Mouse (Mus musculus) lung, postnatal 0 days (tissue): ENCODE measurements around the gene Car1. TPM values are rescaled to one million over a fixed set of nuclear protein-coding genes. Genes with fewer than 3 reads are reported as not detected.
"Not testable (repeated sequence)": the region's sequence is repeated elsewhere in the genome, so short reads cannot be mapped to it uniquely, and the experiment has no call there.

Experiments used
- ATAC-seq: fragments of 200-750 bp; cut with Nextera tagmentation; 2 replicates; pipeline ENCODE4 v1.8.0; 2017; ENCODE audit warnings: moderate library complexity
- DNase-seq: peaks from one replicate; pipeline ENCODE4 v3.0.0-alpha.2; 2016; ENCODE audit warnings: low spot score
- H3K27ac ChIP-seq: fragments of 300-500 bp; sonication (generic); 2 replicates; pipeline ENCODE4 v1.5.1; 2014; ENCODE audit warnings: antibody characterized with exemption, mild to moderate bottlenecking, low read length, mixed read lengths
- H3K27me3 ChIP-seq: fragments of 300-500 bp; sonication (generic); replicated peaks from 2 replicates; pipeline ENCODE4 v1.6.1; 2014; ENCODE audit warnings: low read length, mixed read lengths; ENCODE audit not compliant: insufficient read depth
- H3K36me3 ChIP-seq: fragments of 300-500 bp; sonication (generic); 2 replicates; pipeline ENCODE4 v1.6.1; 2014; ENCODE audit warnings: low read length, mixed read lengths; ENCODE audit not compliant: insufficient read depth
- H3K4me1 ChIP-seq: fragments of 300-500 bp; sonication (generic); 2 replicates; pipeline ENCODE4 v1.6.1; 2014; ENCODE audit warnings: antibody characterized with exemption, low read depth, low read length, mixed read lengths; ENCODE audit not compliant: insufficient read depth
- H3K4me2 ChIP-seq: fragments of 300-500 bp; sonication (generic); replicated peaks from 2 replicates; pipeline ENCODE4 v1.6.1; 2014; ENCODE audit warnings: low read depth, mild to moderate bottlenecking, low read length, moderate library complexity, mixed read lengths
- H3K4me3 ChIP-seq: fragments of 300-500 bp; sonication (generic); 2 replicates; pipeline ENCODE4 v1.5.1; 2014; ENCODE audit warnings: low read depth, low read length
- H3K9ac ChIP-seq: fragments of 300-500 bp; sonication (generic); replicated peaks from 2 replicates; pipeline ENCODE4 v1.6.1; 2014; ENCODE audit warnings: low read depth, mild to moderate bottlenecking
- H3K9me3 ChIP-seq: fragments of 300-500 bp; sonication (generic); 2 replicates; pipeline ENCODE4 v1.6.1; 2016; ENCODE audit warnings: low read length, mixed read lengths
- CTCF ChIP-seq: IDR thresholded peaks from 2 replicates; pipeline ENCODE4 v1.5.1; 2016; ENCODE audit warnings: antibody characterized with exemption, mild to moderate bottlenecking
- EP300 ChIP-seq: IDR thresholded peaks from 2 replicates; pipeline ENCODE4 v1.6.1; 2016; ENCODE audit warnings: antibody characterized with exemption, mild to moderate bottlenecking, control low read depth
- WGBS: fragments of 180-500 bp; shearing (Covaris S2); extraction: QIAGEN DNeasy Blood & Tissue Kit; methylation state at CpG from one replicate; pipeline ENCODE4 v1.1.7; 2014; 5-methylcytosine and 5-hydroxymethylcytosine counted together
- polyA plus RNA-seq: library from polyadenylated mRNA; unstranded; fragments of >200 nt; fragmentation: Nextera tagmentation; extraction: Ambion mirVana; gene quantifications from 2 replicates; pipeline ENCODE4 v1.2.1, GENCODE M21; 2015

The Car1 gene
- polyA plus RNA-seq, 1 experiment from 2014 or later: 0.84 TPM

GRCm38 (mm10) chr3:14786551-14787079, 21.6 kb downstream of the Car1 start:
- Histone ChIP-seq H3K4me3 (no peak overlapping the region), H3K27ac (no peak overlapping the region), H3K9ac (no peak overlapping the region), H3K27me3 (no peaks in the 10 kb centered on the region), H3K9me3 (no peaks in the 10 kb centered on the region), H3K4me1 (no peaks in the 10 kb centered on the region), H3K36me3 (no peaks in the 10 kb centered on the region), H3K4me2 (no peak overlapping the region)
- ATAC-seq: no peak
- no peak for DNase-seq
- 69% methylated on average over 2 of the region's 2 CpGs for WGBS
- TF ChIP-seq CTCF: no peak
- no peak for TF ChIP-seq EP300

GRCm38 (mm10) chr3:14785353-14785752, 22.8 kb downstream of the Car1 start:
- H3K4me3 ChIP-seq: no peak overlapping the region
- TF ChIP-seq CTCF: no peak
- TF ChIP-seq EP300: no peak
- H3K27me3 ChIP-seq: no peaks in the 10 kb centered on the region
- H3K36me3 ChIP-seq: no peaks in the 10 kb centered on the region
- H3K9ac ChIP-seq: no peak overlapping the region
- no peaks in the 10 kb centered on the region for H3K4me1 ChIP-seq
- H3K9me3 ChIP-seq: no peaks in the 10 kb centered on the region
- 57% methylated on average over 2 of the region's 2 CpGs for WGBS
- H3K27ac ChIP-seq: no peak overlapping the region
- ATAC-seq: no peak
- H3K4me2 ChIP-seq: no peak overlapping the region
- DNase-seq: no peak

GRCm38 (mm10) chr3:14783198-14783597, 25.0 kb downstream of the Car1 start:
- WGBS: 37% methylated on average over 5 of the region's 5 CpGs
- H3K27ac ChIP-seq, H3K4me3 ChIP-seq, H3K27me3 ChIP-seq, H3K9me3 ChIP-seq, H3K36me3 ChIP-seq, H3K4me1 ChIP-seq, DNase-seq, H3K9ac ChIP-seq, ATAC-seq, H3K4me2 ChIP-seq: not testable (repeated sequence)

DNA sequence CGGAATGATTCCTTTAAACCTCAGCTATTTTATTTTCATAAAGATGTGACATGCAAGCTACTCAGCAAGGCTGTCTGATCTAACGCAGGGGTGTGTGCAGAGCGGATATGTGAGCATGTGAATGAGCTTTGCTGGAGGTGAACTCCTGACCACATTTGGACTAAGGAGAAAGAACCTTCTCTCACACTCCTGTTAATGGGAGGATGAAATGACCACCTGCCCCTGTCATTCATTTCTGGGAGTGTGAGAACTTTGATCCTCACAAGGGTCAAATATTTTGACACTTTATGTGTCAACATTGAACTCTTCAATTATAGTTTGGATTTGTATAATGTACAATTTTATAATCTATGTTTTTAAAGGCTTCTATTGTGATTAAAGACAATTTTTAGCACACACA, 25.8 kb downstream of the Car1 start:
- 71% methylated on average over 3 of the region's 3 CpGs for WGBS

GRCm38 (mm10) chr3:14780212-14780611, 28.0 kb downstream of the Car1 start:
- Histone ChIP-seq H3K27ac (no peak overlapping the region), H3K9ac (no peak overlapping the region), H3K9me3 (no peaks in the 10 kb centered on the region), H3K4me1 (no peaks in the 10 kb centered on the region), H3K36me3 (no peaks in the 10 kb centered on the region), H3K4me3 (no peak overlapping the region), H3K27me3 (no peaks in the 10 kb centered on the region), H3K4me2 (no peak overlapping the region)
- 64% methylated on average over 2 of the region's 2 CpGs for WGBS
- no peak for DNase-seq
- ATAC-seq: no peak
- TF ChIP-seq EP300 (no peak), CTCF (no peak)

More for the DNA sequence above, 25.8 kb downstream of the Car1 start:
- H3K9ac ChIP-seq, H3K4me1 ChIP-seq, H3K4me2 ChIP-seq, H3K27ac ChIP-seq, H3K4me3 ChIP-seq, H3K9me3 ChIP-seq, DNase-seq, H3K27me3 ChIP-seq, ATAC-seq, H3K36me3 ChIP-seq: not testable (repeated sequence)

GRCm38 (mm10) chr3:14776497-14777162, 31.5 kb downstream of the Car1 start:
- H3K9me3 ChIP-seq, ATAC-seq, H3K4me3 ChIP-seq, H3K27me3 ChIP-seq, H3K36me3 ChIP-seq, H3K27ac ChIP-seq, H3K9ac ChIP-seq, H3K4me2 ChIP-seq, H3K4me1 ChIP-seq, DNase-seq: not testable (repeated sequence)
- 65% methylated on average over 2 of the region's 3 CpGs for WGBS

- DNase-seq, H3K27ac ChIP-seq, ATAC-seq, H3K4me1 ChIP-seq, H3K4me3 ChIP-seq, H3K27me3 ChIP-seq, H3K9me3 ChIP-seq, H3K9ac ChIP-seq, H3K36me3 ChIP-seq, H3K4me2 ChIP-seq: not testable (repeated sequence)
- WGBS: 85% methylated on average over 1 of the region's 1 CpGs
These were observed 33.6 kb downstream of the Car1 start for GRCm38 (mm10) chr3:14774539-14774938.

- not testable (repeated sequence) for H3K9ac ChIP-seq, DNase-seq, H3K36me3 ChIP-seq, H3K4me2 ChIP-seq, H3K27ac ChIP-seq, H3K4me1 ChIP-seq, ATAC-seq, H3K4me3 ChIP-seq, H3K27me3 ChIP-seq, H3K9me3 ChIP-seq
- WGBS: 82% methylated on average over 1 of the region's 1 CpGs
These were observed 35.7 kb downstream of the Car1 start for GRCm38 (mm10) chr3:14772473-14772872.
